Mouse (Mus musculus): Measurements from ENCODE around the gene Gxylt2. TPM values are rescaled to one million over a fixed set of nuclear protein-coding genes. Genes with fewer than 3 reads are reported as not detected.

The Gxylt2 gene
- total and polyA plus RNA-seq, 3 experiments, result 0.03 TPM; not detected in 2

DNA sequence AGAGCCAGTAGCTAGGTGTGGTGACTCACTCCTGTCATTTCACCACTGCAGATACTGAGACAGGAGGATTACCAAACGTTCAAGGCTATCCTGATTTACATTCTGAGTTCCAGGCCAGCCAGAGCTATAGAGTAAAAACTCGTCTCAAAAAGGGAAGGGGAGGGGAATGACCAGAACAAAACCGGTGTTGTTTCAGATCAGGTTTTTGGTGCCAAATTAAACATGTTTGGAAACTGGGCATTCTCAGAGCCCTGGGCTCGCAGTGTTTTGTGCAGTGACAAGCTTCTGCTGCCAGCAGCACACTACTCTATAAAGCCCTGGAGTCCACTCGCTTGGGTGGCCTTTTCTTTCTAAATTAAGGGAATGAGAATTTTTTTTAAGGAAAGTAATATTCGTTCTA is 42.3 kb upstream of the Gxylt2 start:
- in situ Hi-C loops (cut with MboI; ENCODE audit: low pct_ligation_motif_present, low pct_unique_long_range_greater_than_20kb, low sequenced_read_pairs), result no loop called here
- no peak for DNase-seq (ENCODE audit: extremely low read depth)
- no peak overlapping the region for H3K4me3 ChIP-seq (replicated peaks in 1 of 3; ENCODE audit: low read depth in 2 of 3, low read length in 2 of 3, poor library complexity in 1 of 3)
- H3K9ac ChIP-seq (ENCODE audit: insufficient read depth, low read depth), result no peak overlapping the region
- H3K27me3 ChIP-seq (replicated peaks), result no peaks in the 10 kb centered on the region
- no peaks in the 10 kb centered on the region; the same call in 1 of the 2 replicates for H3K79me2 ChIP-seq (replicated peaks; ENCODE audit: control insufficient read depth, extremely low read depth, insufficient read depth, poor library complexity, severe bottlenecking)
- H3K4me1 ChIP-seq (ENCODE audit: control insufficient read depth in 1 of 2, insufficient read depth in 2 of 2), result peaks cover 0 to 1% of the 10 kb centered on the region in 2 experiments; a peak in 1 of 4 replicates
- no peak overlapping the region for H3K27ac ChIP-seq (ENCODE audit: insufficient read depth, low read depth)
- H3K4me2 ChIP-seq (ENCODE audit: insufficient read depth, low read depth, poor library complexity, severe bottlenecking), result no peak overlapping the region
- no peaks in the 10 kb centered on the region for H3K9me3 ChIP-seq (replicated peaks; ENCODE audit: low read length)
- TF ChIP-seq KAT2A (IDR thresholded peaks at IDR 0.05; ENCODE audit: insufficient replicate concordance, low read length) (no peak), CHD2 (IDR thresholded peaks at IDR 0.05; ENCODE audit: low read length) (no peak), USF1 (IDR thresholded peaks at IDR 0.05; ENCODE audit: low read depth, low read length) (no peak), ZMIZ1 (IDR thresholded peaks at IDR 0.05; ENCODE audit: low read depth, low read length) (no peak), CTCF (conservative IDR thresholded peaks at IDR 0.05 in 1 of 2, IDR thresholded peaks at IDR 0.05 in 1 of 2; ENCODE audit: low read depth in 2 of 2, low read length in 2 of 2) (no peak), PAX5 (IDR thresholded peaks at IDR 0.05; ENCODE audit: low read length) (no peak), MAFK (IDR thresholded peaks at IDR 0.05; ENCODE audit: insufficient replicate concordance, low read length) (no peak), SMC3 (IDR thresholded peaks at IDR 0.05; ENCODE audit: low read depth, low read length) (no peak), CHD1 (IDR thresholded peaks at IDR 0.05; ENCODE audit: low read depth, low read length) (no peak), JUN (IDR thresholded peaks at IDR 0.05; ENCODE audit: insufficient read depth, low read depth, low read length) (no peak), MAZ (IDR thresholded peaks at IDR 0.05; ENCODE audit: low read depth, low read length) (no peak), IRF4 (IDR thresholded peaks at IDR 0.05; ENCODE audit: low read depth, low read length) (no peak), USF2 (conservative IDR thresholded peaks at IDR 0.05; ENCODE audit: low read depth, low read length) (no peak), ZKSCAN1 (IDR thresholded peaks at IDR 0.05; ENCODE audit: borderline replicate concordance, low read depth, low read length) (no peak), EP300 (IDR thresholded peaks at IDR 0.05; ENCODE audit: low read length) (no peak), SIN3A (IDR thresholded peaks at IDR 0.05; ENCODE audit: low read length) (no peak), RCOR1 (conservative IDR thresholded peaks at IDR 0.05; ENCODE audit: low read depth, low read length) (no peak)
- peaks cover 49 to 93% of the 10 kb centered on the region in 2 experiments for H3K36me3 ChIP-seq (replicated peaks in 1 of 2; ENCODE audit: control insufficient read depth in 1 of 2, insufficient read depth in 1 of 2, low read length in 1 of 2)
- dilution Hi-C loops (cut with MboI; ENCODE audit: extremely low pct_ligation_motif_present, extremely low pct_unique_long_range_greater_than_20kb, low sequenced_read_pairs), result no loop called here

DNA sequence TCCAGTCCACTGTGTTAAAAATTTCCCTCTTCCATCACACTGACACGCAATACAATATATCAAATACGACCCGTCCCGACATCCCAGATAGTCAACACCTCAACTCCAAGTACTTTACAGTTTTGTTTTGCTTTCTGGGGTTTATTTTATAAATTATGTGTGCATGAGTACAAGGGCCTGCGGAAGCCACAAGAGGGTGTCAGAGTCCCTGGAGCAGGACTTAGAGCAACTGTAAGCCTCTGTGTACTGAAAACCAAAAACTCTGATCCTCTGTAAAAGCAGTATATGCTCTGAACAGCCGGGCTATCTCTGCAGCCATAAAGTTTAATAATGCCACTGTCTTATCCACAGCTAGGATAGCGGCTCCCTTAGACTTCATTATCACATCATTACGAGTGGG is 36.9 kb upstream of the Gxylt2 start:
- no peak overlapping the region for H3K9ac ChIP-seq (ENCODE audit: insufficient read depth, low read depth)
- dilution Hi-C loops (cut with MboI; ENCODE audit: extremely low pct_ligation_motif_present, extremely low pct_unique_long_range_greater_than_20kb, low sequenced_read_pairs), result no loop called here
- H3K27me3 ChIP-seq (replicated peaks), result no peaks in the 10 kb centered on the region
- no peak overlapping the region for H3K27ac ChIP-seq (ENCODE audit: insufficient read depth, low read depth)
- H3K36me3 ChIP-seq (replicated peaks in 1 of 2; ENCODE audit: control insufficient read depth in 1 of 2, insufficient read depth in 1 of 2, low read length in 1 of 2), result peaks cover 27 to 57% of the 10 kb centered on the region in 2 experiments
- no peaks in the 10 kb centered on the region for H3K9me3 ChIP-seq (replicated peaks; ENCODE audit: low read length)
- no peak overlapping the region for H3K4me3 ChIP-seq (replicated peaks in 1 of 3; ENCODE audit: low read depth in 2 of 3, low read length in 2 of 3, poor library complexity in 1 of 3)
- in situ Hi-C loops (cut with MboI; ENCODE audit: low pct_ligation_motif_present, low pct_unique_long_range_greater_than_20kb, low sequenced_read_pairs), result loop anchor here (5.0 kb wide), 1 partner anchor 205 kb away; no protein-coding TSS in a partner anchor
- peaks cover 14% of the 10 kb centered on the region; the same call in 1 of the 2 replicates for H3K79me2 ChIP-seq (replicated peaks; ENCODE audit: control insufficient read depth, extremely low read depth, insufficient read depth, poor library complexity, severe bottlenecking)
- peaks cover 7 to 24% of the 10 kb centered on the region in 2 experiments for H3K4me1 ChIP-seq (ENCODE audit: control insufficient read depth in 1 of 2, insufficient read depth in 2 of 2)
- no peak for DNase-seq (ENCODE audit: extremely low read depth)
- H3K4me2 ChIP-seq (ENCODE audit: insufficient read depth, low read depth, poor library complexity, severe bottlenecking), result no peak overlapping the region
- TF ChIP-seq SMC3 (IDR thresholded peaks at IDR 0.05; ENCODE audit: low read depth, low read length) (peak; percentile 36; the same call in 1 of the 2 replicates), ZNF384 (IDR thresholded peaks at IDR 0.05; ENCODE audit: low read depth, low read length) (no peak), RAD21 (IDR thresholded peaks at IDR 0.05; ENCODE audit: low read depth, low read length) (peak; percentile 22), TCF12 (IDR thresholded peaks at IDR 0.05; ENCODE audit: low read depth, low read length) (no peak), ZC3H11A (IDR thresholded peaks at IDR 0.05; ENCODE audit: low read depth, low read length) (no peak), CTCF (conservative IDR thresholded peaks at IDR 0.05 in 1 of 2, IDR thresholded peaks at IDR 0.05 in 1 of 2; ENCODE audit: low read depth in 2 of 2, low read length in 2 of 2) (peak in 1 of 2 experiments; percentile 43; a peak in 2 of 4 replicates), MAFK (IDR thresholded peaks at IDR 0.05; ENCODE audit: insufficient replicate concordance, low read length) (no peak), PAX5 (IDR thresholded peaks at IDR 0.05; ENCODE audit: low read length) (no peak)

Measured in CH12.LX (cell line).